Mouse (Mus musculus) adrenal gland (tissue): ENCODE results near the gene Timp3.

Experiments used
- intact Hi-C: fragments of 180-260 bp; cut with DNase I; formaldehyde crosslinking; loops from one replicate; pipeline ENCODE4 v1.15.1; 2025
- long read RNA-seq, 2 experiments: library from polyadenylated mRNA; unstranded; transcript quantifications; one replicate each; pipeline ENCODE4 v2.0.0; 2020; ENCODE audit warnings: borderline replicate concordance in 1 of 2; ENCODE audit not compliant: insufficient replicate concordance in 1 of 2

The Timp3 gene
- long read RNA-seq, experiment 1, full-length matches to known transcripts, result 54 of 141 reads
- long read RNA-seq, experiment 1, partial matches to known transcripts, result 65 of 141 reads
- long read RNA-seq, experiment 1, other reads (novel, unspliced or antisense), result 22 of 141 reads
- long read RNA-seq, experiment 2, full-length matches to known transcripts, result 52 of 141 reads
- long read RNA-seq, experiment 2, partial matches to known transcripts, result 5 of 141 reads
- long read RNA-seq, experiment 2, other reads (novel, unspliced or antisense), result 84 of 141 reads

GRCm38 (mm10) chr10:86300293-86301116, at the start of gene Timp3:
TSS of gene Timp3 (plus strand) at chr10:86300372.
- intact Hi-C loops, result loop anchor here (2.0 to 5.0 kb wide), 2 partner anchors 42 to 152 kb away; no protein-coding TSS in a partner anchor

DNA sequence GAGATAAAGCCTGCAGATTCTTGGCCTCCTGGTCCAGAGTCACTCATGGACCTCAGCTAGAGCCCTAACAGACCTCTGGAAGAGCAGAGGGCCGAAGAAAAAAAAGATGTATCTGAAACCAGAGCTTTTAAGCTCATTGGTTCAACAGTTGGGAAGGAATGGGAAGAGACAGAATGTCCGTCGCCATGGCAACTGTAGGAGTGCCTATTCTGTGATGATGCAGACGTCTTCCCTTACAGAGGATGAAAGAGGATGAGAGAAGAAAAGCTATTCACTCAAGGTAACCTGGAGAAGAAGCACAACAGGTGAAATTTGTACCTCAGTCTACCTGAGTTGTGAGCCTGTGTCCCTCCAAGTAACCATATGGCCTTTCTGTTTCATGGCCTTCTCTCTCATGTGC, 44.0 kb upstream of the Timp3 start:
- intact Hi-C loops, result no loop called here

DNA sequence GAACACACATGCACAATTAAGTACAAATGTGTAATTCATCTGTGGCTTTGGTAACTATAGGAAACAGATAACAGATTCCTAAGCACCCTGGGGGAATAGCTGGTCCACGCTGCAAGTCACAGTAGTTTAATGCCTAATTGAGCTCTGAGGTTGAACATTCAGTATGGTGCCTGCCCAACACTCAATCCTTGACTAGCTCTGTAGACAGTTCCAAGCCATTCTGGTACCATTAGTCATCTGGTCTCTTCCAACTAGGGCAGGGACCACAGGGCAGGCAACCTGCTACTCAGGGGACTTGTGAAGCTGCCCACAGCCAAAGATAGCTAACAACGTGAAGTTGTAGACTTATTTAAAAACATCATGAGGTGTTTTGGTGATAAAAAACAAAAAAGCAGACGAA, 43.1 kb upstream of the Timp3 start:
- intact Hi-C loops, result no loop called here

GRCm38 (mm10) chr10:86258046-86258445, 42.1 kb upstream of the Timp3 start:
- intact Hi-C loops, result no loop called here

DNA sequence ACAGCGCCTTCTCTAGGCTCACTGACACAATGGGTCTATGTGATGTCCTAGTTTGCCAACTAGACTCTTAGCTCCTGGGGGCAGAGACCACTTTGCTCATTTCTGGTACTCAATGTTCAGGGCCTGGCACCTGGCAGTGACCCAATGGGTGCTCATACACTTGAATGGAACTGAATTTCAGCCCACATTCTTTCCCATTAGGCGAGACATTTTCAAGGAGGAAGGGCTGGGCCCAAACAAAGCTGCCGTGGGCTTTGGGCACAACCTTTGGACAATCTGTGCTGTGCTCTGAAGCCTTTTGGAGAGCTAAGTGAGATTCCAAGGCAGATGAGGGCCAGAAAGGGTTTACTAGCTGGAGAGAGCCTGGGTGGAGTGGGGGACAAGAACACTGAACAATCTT, 41.2 kb upstream of the Timp3 start:
- intact Hi-C loops, result no loop called here

DNA sequence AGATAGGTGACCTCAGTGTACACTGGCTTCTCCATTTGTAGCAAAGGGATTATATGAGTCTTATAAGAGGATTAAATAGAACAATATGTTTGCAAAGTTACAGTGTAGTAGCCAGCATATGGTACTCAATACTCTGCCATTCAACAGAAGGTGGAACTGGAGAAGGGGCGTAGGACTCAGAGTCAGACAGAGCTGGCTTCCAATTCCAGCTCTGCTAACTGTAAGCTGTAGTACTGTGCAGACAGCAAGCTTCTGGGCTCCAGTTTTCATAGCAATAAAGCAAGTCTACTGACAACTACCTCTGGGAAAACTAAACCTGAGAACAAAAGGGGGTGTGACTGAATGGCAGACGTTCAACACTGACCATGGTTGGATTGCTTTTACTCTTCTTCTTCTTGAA, 38.4 kb upstream of the Timp3 start:
- intact Hi-C loops, result no loop called here

- intact Hi-C loops, result no loop called here
Observed at GRCm38 (mm10) chr10:86264618-86265017, 35.6 kb upstream of the Timp3 start.

DNA sequence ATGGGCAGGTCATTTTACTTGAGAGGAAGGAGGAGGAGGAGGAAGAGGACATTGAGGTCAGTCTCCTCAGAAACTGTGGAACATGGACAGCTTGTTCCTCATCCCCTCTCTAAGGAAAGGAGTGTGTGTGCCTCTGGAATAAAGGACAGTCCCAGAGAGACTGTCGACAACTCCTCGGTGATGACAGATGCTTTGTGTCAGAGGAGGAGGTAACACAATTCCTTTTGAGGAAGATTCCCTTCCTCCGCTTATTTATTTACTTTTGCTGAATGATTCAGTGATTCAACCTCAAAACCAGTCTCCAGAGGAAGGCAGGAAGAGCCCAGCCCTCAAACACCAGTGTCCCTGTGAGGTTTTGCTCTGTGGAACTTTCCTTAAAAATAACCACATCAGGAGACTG, 29.9 kb upstream of the Timp3 start:
- intact Hi-C loops, result no loop called here

DNA sequence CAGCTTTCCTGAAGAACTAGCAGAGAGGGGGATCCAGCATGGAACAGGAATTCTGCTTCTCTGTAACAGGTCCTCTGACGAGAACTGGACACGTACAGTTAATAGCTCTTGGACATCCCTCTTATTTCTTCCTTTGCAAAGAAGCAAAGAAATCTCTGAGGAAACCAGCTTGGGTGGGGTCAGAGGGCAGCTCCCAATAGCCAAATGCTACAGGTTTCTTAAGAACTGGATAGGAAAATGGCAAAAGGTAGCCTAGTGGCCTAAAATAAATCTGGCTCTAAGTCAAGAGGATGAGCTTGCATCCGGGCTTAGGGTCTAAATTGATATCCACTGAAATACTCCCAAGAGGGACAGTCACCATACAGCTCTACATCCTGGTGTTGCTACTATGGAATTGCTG, 27.3 kb upstream of the Timp3 start:
- intact Hi-C loops, result no loop called here

DNA sequence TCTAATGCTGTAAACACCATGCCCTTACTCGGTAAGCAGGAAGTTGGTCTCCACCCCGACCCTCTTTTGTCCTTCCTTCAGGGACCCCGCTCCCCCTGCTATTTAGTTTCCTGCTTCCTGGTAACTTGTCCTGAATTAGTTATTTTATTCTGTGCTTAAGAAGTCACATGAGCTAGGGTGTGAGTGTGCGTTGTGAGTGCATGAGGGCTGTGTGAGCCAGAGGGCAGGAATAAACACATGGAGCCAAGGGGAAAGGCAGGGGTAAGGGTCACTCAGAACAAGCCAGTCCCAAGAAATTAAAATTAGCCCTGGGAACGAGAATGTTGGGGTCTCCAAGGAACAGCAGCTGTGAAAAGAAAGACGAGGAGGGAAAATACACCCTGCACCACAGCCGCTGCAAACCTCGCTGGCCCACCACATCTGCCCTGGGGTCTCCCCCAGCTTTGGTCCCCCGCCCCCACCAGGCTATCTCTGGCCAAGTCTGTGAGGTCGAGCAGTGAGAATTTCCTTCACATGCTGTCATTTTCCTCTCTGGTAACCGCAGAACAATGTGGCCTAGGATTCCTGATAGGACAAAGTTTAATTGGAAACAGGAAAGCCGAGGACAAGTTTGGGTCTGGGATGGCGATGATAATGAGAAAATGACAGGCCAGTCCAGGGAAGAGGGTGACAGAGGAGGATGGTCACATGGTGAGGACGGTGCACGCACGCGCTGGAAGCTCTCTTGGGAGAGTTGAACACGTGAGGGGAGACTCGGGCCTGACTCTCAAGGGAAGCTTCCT, 26.6 kb upstream of the Timp3 start:
- intact Hi-C loops, result no loop called here

DNA sequence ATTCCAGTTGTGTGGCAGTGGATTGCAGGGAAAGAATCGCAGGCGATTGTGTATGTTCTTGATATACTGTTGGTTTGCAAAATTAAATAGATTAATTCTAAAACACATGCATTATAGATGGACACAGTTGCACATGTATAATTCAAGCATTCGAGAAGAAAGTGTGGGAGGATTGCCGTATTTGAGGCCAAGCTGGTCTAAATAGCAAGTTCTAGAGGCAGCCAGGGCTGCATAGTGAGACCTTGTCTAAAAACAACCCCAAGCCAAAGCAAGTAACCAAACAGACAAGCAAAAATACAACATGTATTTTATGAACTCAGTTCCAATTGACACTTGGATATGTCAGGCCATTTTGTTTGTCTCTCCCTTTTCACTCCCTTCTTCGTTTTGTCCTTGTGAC, 24.6 kb upstream of the Timp3 start:
- intact Hi-C loops, result no loop called here

DNA sequence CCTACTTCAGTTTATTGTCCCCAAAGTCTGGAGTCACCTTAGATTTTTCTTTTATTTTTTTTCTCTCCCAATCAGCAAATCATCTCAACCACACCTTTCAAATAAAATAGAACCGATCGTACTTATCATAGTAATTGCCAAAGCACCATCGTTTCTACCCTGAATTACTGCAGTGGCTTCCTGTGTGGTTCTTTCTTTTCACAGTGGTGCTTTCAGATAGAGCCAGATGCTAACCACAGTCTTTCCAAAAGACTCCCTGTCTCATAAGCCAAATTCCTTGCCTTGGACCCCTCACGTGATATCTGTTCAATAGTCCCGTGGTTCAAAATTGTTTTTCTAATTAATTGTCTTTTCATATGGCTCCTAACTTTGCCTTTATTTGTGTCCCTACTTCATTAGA, 22.8 kb upstream of the Timp3 start:
- intact Hi-C loops, result no loop called here

- intact Hi-C loops, result no loop called here
Observed at GRCm38 (mm10) chr10:86278481-86278880, 21.7 kb upstream of the Timp3 start.

DNA sequence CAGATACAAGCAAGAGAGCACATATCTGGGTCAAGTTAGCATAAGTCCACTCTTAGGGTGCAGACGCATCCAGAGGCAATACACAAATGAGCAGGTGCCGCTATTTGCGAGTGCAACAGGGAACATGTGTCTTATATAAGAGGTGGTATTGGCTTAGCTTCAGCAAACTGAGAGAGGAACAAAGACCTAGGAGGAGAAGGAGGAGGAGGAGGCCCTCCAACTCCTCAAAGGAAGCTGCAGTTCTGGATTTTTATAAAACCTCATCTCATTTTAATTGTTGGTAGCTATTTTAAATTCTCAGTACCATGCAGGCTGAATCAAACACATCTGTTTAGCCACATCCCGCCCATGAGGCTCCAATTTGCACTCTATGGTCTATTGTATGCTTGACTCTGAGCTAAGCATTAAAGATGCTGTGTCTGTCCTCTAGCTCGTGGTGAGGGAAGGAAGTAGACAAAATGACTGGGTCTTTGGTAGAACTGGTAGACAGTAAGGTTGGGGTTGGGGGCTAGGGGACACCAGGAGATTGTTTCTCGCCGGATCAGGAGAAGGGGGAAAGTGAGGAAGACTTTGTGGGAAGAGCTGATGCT, 20.5 kb upstream of the Timp3 start:
- intact Hi-C loops, result no loop called here

DNA sequence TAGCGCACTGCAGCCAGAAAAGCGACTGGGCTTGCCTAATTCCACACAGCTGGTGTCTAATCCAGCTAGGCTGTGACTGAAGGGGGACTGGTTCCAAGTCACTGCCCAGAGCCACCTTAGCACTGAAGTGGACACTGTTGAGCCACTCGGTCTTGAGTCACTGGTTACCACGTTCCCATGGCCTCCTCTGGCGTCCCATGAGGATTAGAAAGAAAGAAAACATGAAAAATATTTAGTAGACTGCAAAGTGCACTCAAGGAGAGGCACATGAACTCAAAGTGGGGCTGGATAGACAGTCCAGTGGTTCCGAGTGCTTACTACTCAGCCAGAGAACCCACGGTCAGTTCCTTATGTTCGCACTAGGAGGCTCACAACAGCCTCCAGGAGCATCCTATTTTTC, 18.9 kb upstream of the Timp3 start:
- intact Hi-C loops, result no loop called here

DNA sequence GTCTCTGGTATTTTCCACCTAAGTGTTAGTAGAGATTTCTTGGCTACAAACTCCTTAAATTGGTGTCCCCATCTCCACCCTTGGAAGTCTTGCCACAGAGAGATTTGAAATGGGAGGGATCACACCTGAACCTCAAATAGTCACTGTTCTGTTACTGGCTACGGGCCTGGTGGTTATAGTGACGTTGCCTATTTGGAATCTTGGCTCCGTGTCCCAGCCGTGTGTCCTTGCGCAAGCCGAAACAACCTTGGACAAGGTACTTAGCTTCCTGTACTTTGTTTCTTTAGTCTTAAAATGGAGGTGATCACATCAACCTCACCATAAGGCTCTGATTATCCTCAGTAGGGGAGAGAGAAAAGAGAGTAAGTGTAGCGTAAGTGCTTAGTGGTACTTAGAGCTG, 13.7 kb upstream of the Timp3 start:
- intact Hi-C loops, result no loop called here

DNA sequence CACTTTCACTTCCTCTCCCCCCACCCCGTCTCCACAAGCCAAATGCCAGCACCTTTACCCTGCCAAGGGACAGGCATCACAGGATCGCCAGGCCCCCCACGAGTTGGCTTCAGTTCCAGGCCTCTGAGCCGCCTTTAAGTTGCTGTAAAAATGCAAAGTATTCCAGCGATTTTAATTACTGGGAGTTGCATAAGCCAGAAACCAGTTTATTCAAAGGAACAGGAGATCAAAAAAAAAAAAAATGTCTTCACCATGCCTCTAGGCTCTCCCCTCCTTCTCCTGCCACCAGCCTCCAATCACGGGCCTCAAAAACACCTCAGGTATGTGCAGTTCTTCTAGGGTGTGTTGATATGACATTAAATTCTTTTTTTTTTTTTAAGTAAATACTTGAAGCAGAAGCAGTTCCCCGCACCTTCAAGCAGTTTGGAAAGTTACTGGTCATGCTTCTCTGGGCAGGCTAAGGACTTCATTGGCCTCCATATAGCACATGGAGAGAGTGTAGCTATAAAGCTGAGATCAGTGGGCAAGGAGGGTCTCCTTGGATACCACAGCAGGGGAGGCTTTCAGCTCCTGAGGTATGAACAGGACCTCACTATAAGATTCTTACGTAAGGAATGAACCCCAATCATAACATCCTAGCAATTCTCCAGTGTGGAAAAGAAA, 9.9 kb upstream of the Timp3 start:
- intact Hi-C loops, result loop anchor here (5.0 kb wide), 1 partner anchor 223 kb away; no protein-coding TSS in a partner anchor

GRCm38 (mm10) chr10:86293880-86294279, 6.3 kb upstream of the Timp3 start:
- intact Hi-C loops, result loop anchor here (2.0 to 5.0 kb wide), 2 partner anchors 111 to 227 kb away; no protein-coding TSS in a partner anchor

GRCm38 (mm10) chr10:86294599-86295365, 5.4 kb upstream of the Timp3 start:
- intact Hi-C loops, result loop anchor here (2.0 to 5.0 kb wide), 3 partner anchors 112 to 327 kb away; no protein-coding TSS in a partner anchor
